Mouse (Mus musculus): ENCODE measurements around the gene Vipr2.

- no peak for TF ChIP-seq CTCF (IDR thresholded peaks at IDR 0.05; ENCODE audit: low read depth)
- no peak for TF ChIP-seq EP300 (optimal IDR thresholded peaks at IDR 0.05)
These were observed 17.4 kb downstream of the Vipr2 start for GRCm38 (mm10) chr12:116094765-116095555.

Data from stomach, postnatal 0 days (tissue).